Mouse (Mus musculus): ENCODE results near the gene Hlx. TPM values are rescaled to one million over a fixed set of nuclear protein-coding genes. Genes with fewer than 3 reads are reported as not detected.

The Hlx gene
- total RNA-seq, 1 experiment: 1.4 TPM

GRCm38 (mm10) chr1:184718261-184719120 lies 13.9 kb downstream of the Hlx start:
- Histone ChIP-seq H3K27ac (ENCODE audit: insufficient read depth, low read depth, low read length, poor library complexity, severe bottlenecking) (no peak overlapping the region), H3K4me1 (ENCODE audit: control insufficient read depth in 2 of 2, insufficient read depth in 2 of 2, low read length in 2 of 2, poor library complexity in 1 of 2) (no peaks in the 10 kb centered on the region), H3K9me3 (ENCODE audit: control insufficient read depth, insufficient read depth, low read depth, low read length) (no peaks in the 10 kb centered on the region), H3K9ac (ENCODE audit: insufficient read depth, low read depth, low read length, poor library complexity, severe bottlenecking) (no peak overlapping the region), H3K36me3 (ENCODE audit: control insufficient read depth, insufficient read depth, low read length, poor library complexity, severe bottlenecking) (no peaks in the 10 kb centered on the region), H3K4me3 (ENCODE audit: insufficient read depth in 1 of 2, low read depth in 1 of 2, low read length in 2 of 2, poor library complexity in 1 of 2, severe bottlenecking in 1 of 2) (peak overlapping the region in 1 of 2 experiments; percentile 34; a peak in 1 of 4 replicates)
- in situ Hi-C loops (cut with MboI; ENCODE audit: low sequenced_read_pairs in 2 of 2, unreplicated experiment in 2 of 2): loop anchor here in 1 of 2 experiments (25.0 kb wide), 1 partner anchor 231 kb away; no protein-coding TSS in a partner anchor
- DNase-seq (ENCODE audit: low read depth, low spot score): no peak
- TF ChIP-seq MAFK (IDR thresholded peaks at IDR 0.05; ENCODE audit: insufficient read depth, low read depth, low read length) (no peak), ZC3H11A (IDR thresholded peaks at IDR 0.05; ENCODE audit: borderline replicate concordance, low read depth, low read length) (no peak), CHD2 (IDR thresholded peaks at IDR 0.05; ENCODE audit: low read depth, low read length) (no peak), ZNF384 (IDR thresholded peaks at IDR 0.05; ENCODE audit: low read depth, low read length) (no peak), HCFC1 (IDR thresholded peaks at IDR 0.05; ENCODE audit: borderline replicate concordance, insufficient read depth, low read length) (no peak)

- no peak for DNase-seq (ENCODE audit: low read depth, low spot score)
- no peak for TF ChIP-seq CHD2 (IDR thresholded peaks at IDR 0.05; ENCODE audit: low read depth, low read length)
- no peak for TF ChIP-seq ZC3H11A (IDR thresholded peaks at IDR 0.05; ENCODE audit: borderline replicate concordance, low read depth, low read length)
- no peak for TF ChIP-seq MAFK (IDR thresholded peaks at IDR 0.05; ENCODE audit: insufficient read depth, low read depth, low read length)
- TF ChIP-seq ZNF384 (IDR thresholded peaks at IDR 0.05; ENCODE audit: low read depth, low read length): no peak
- TF ChIP-seq HCFC1 (IDR thresholded peaks at IDR 0.05; ENCODE audit: borderline replicate concordance, insufficient read depth, low read length): no peak
- no peak overlapping the region for H3K9ac ChIP-seq (ENCODE audit: insufficient read depth, low read depth, low read length, poor library complexity, severe bottlenecking)
- no peaks in the 10 kb centered on the region for H3K36me3 ChIP-seq (ENCODE audit: control insufficient read depth, insufficient read depth, low read length, poor library complexity, severe bottlenecking)
- in situ Hi-C loops (cut with MboI; ENCODE audit: low sequenced_read_pairs in 2 of 2, unreplicated experiment in 2 of 2): loop anchor here in 1 of 2 experiments (25.0 kb wide), 1 partner anchor 230 kb away; no protein-coding TSS in a partner anchor
- H3K4me1 ChIP-seq (ENCODE audit: control insufficient read depth in 2 of 2, insufficient read depth in 2 of 2, low read length in 2 of 2, poor library complexity in 1 of 2): no peaks in the 10 kb centered on the region
- no peak overlapping the region for H3K4me3 ChIP-seq (ENCODE audit: insufficient read depth in 1 of 2, low read depth in 1 of 2, low read length in 2 of 2, poor library complexity in 1 of 2, severe bottlenecking in 1 of 2)
- H3K27ac ChIP-seq (ENCODE audit: insufficient read depth, low read depth, low read length, poor library complexity, severe bottlenecking): no peak overlapping the region
- no peaks in the 10 kb centered on the region for H3K9me3 ChIP-seq (ENCODE audit: control insufficient read depth, insufficient read depth, low read depth, low read length)
Measured at GRCm38 (mm10) chr1:184717691-184718200, 14.7 kb downstream of the Hlx start.

- no peak for DNase-seq (ENCODE audit: low read depth, low spot score)
Measured at GRCm38 (mm10) chr1:184717016-184717568, 15.3 kb downstream of the Hlx start.

GRCm38 (mm10) chr1:184716117-184716516 lies 16.3 kb downstream of the Hlx start:
- no peak for DNase-seq (ENCODE audit: low read depth, low spot score)
- TF ChIP-seq ZNF384 (IDR thresholded peaks at IDR 0.05; ENCODE audit: low read depth, low read length): no peak
- TF ChIP-seq HCFC1 (IDR thresholded peaks at IDR 0.05; ENCODE audit: borderline replicate concordance, insufficient read depth, low read length): no peak
- no peak for TF ChIP-seq CHD2 (IDR thresholded peaks at IDR 0.05; ENCODE audit: low read depth, low read length)
- TF ChIP-seq MAFK (IDR thresholded peaks at IDR 0.05; ENCODE audit: insufficient read depth, low read depth, low read length): no peak
- TF ChIP-seq ZC3H11A (IDR thresholded peaks at IDR 0.05; ENCODE audit: borderline replicate concordance, low read depth, low read length): no peak
- H3K36me3 ChIP-seq (ENCODE audit: control insufficient read depth, insufficient read depth, low read length, poor library complexity, severe bottlenecking): no peaks in the 10 kb centered on the region
- no peaks in the 10 kb centered on the region for H3K4me1 ChIP-seq (ENCODE audit: control insufficient read depth in 2 of 2, insufficient read depth in 2 of 2, low read length in 2 of 2, poor library complexity in 1 of 2)
- no peak overlapping the region for H3K4me3 ChIP-seq (ENCODE audit: insufficient read depth in 1 of 2, low read depth in 1 of 2, low read length in 2 of 2, poor library complexity in 1 of 2, severe bottlenecking in 1 of 2)
- no peak overlapping the region for H3K27ac ChIP-seq (ENCODE audit: insufficient read depth, low read depth, low read length, poor library complexity, severe bottlenecking)
- H3K9me3 ChIP-seq (ENCODE audit: control insufficient read depth, insufficient read depth, low read depth, low read length): no peaks in the 10 kb centered on the region
- H3K9ac ChIP-seq (ENCODE audit: insufficient read depth, low read depth, low read length, poor library complexity, severe bottlenecking): no peak overlapping the region
- in situ Hi-C loops (cut with MboI; ENCODE audit: low sequenced_read_pairs in 2 of 2, unreplicated experiment in 2 of 2): loop anchor here in 1 of 2 experiments (25.0 kb wide), 1 partner anchor 229 kb away; no protein-coding TSS in a partner anchor

More at GRCm38 (mm10) chr1:184717016-184717568, 15.3 kb downstream of the Hlx start:
- Histone ChIP-seq H3K36me3 (ENCODE audit: control insufficient read depth, insufficient read depth, low read length, poor library complexity, severe bottlenecking) (no peaks in the 10 kb centered on the region), H3K4me3 (ENCODE audit: insufficient read depth in 1 of 2, low read depth in 1 of 2, low read length in 2 of 2, poor library complexity in 1 of 2, severe bottlenecking in 1 of 2) (no peak overlapping the region), H3K4me1 (ENCODE audit: control insufficient read depth in 2 of 2, insufficient read depth in 2 of 2, low read length in 2 of 2, poor library complexity in 1 of 2) (no peaks in the 10 kb centered on the region), H3K27ac (ENCODE audit: insufficient read depth, low read depth, low read length, poor library complexity, severe bottlenecking) (no peak overlapping the region), H3K9me3 (ENCODE audit: control insufficient read depth, insufficient read depth, low read depth, low read length) (no peaks in the 10 kb centered on the region), H3K9ac (ENCODE audit: insufficient read depth, low read depth, low read length, poor library complexity, severe bottlenecking) (no peak overlapping the region)
- in situ Hi-C loops (cut with MboI; ENCODE audit: low sequenced_read_pairs in 2 of 2, unreplicated experiment in 2 of 2): loop anchor here in 1 of 2 experiments (25.0 kb wide), 1 partner anchor 230 kb away; no protein-coding TSS in a partner anchor
- TF ChIP-seq HCFC1 (IDR thresholded peaks at IDR 0.05; ENCODE audit: borderline replicate concordance, insufficient read depth, low read length) (no peak), ZC3H11A (IDR thresholded peaks at IDR 0.05; ENCODE audit: borderline replicate concordance, low read depth, low read length) (no peak), ZNF384 (IDR thresholded peaks at IDR 0.05; ENCODE audit: low read depth, low read length) (no peak), CHD2 (IDR thresholded peaks at IDR 0.05; ENCODE audit: low read depth, low read length) (no peak), MAFK (IDR thresholded peaks at IDR 0.05; ENCODE audit: insufficient read depth, low read depth, low read length) (no peak)
